Mouse (Mus musculus) intestine, embryonic 14.5 days (tissue): ENCODE measurements around the gene Aoah. TPM values are rescaled to one million over a fixed set of nuclear protein-coding genes. Genes with fewer than 3 reads are reported as not detected.
A peak's percentile ranks its signal among the peaks of the same experiment; 100 is the strongest.

Experiments
- ATAC-seq: fragments of 200-750 bp; cut with Nextera tagmentation; replicated peaks from 2 replicates; pipeline ENCODE4 v1.8.0; 2017; ENCODE audit warnings: low read depth, moderate number of reproducible peaks, moderate TSS enrichment, moderate library complexity; ENCODE audit not compliant: low FRiP score, low TSS enrichment
- DNase-seq: peaks from one replicate; pipeline ENCODE4 v3.0.0-alpha.2; 2018; ENCODE audit warnings: low spot score
- H3K27ac ChIP-seq: fragments of 300-500 bp; sonication (generic); 2 replicates; pipeline ENCODE4 v1.5.1; 2014; ENCODE audit warnings: low read depth, mild to moderate bottlenecking, control low read depth
- H3K27me3 ChIP-seq: fragments of 300-500 bp; sonication (generic); replicated peaks from 2 replicates; pipeline ENCODE4 v1.6.1; 2014; ENCODE audit warnings: low read length, control low read depth; ENCODE audit not compliant: control insufficient read depth, insufficient read depth
- H3K36me3 ChIP-seq: fragments of 300-500 bp; sonication (generic); 2 replicates; pipeline ENCODE4 v1.6.1; 2014; ENCODE audit warnings: low read length, control low read depth; ENCODE audit not compliant: control insufficient read depth, insufficient read depth
- H3K4me1 ChIP-seq: fragments of 300-500 bp; sonication (generic); replicated peaks from 2 replicates; pipeline ENCODE4 v1.6.1; 2014; ENCODE audit warnings: low read length, control low read depth, mixed read lengths; ENCODE audit not compliant: control insufficient read depth, insufficient read depth
- H3K4me2 ChIP-seq: fragments of 300-500 bp; sonication (generic); 2 replicates; pipeline ENCODE4 v1.6.1; 2014; ENCODE audit warnings: low read length
- H3K4me3 ChIP-seq: fragments of 300-500 bp; sonication (generic); 2 replicates; pipeline ENCODE4 v1.5.1; 2014; ENCODE audit warnings: low read depth, low read length, control low read depth, mixed read lengths
- H3K9ac ChIP-seq: fragments of 300-500 bp; sonication (generic); 2 replicates; pipeline ENCODE4 v1.6.1; 2014; ENCODE audit warnings: mild to moderate bottlenecking, low read length
- H3K9me3 ChIP-seq: fragments of 300-500 bp; sonication (generic); 2 replicates; pipeline ENCODE4 v1.6.1; 2016; ENCODE audit warnings: low read length, control low read depth; ENCODE audit not compliant: control insufficient read depth
- WGBS: fragments of 180-500 bp; shearing (Covaris S2); extraction: QIAGEN DNeasy Blood & Tissue Kit; methylation state at CpG from one replicate; pipeline ENCODE4 v1.1.7; 2014; 5-methylcytosine and 5-hydroxymethylcytosine counted together
- polyA plus RNA-seq: library from polyadenylated mRNA; unstranded; fragments of >200 nt; fragmentation: Nextera tagmentation; extraction: Ambion mirVana; gene quantifications from 2 replicates; pipeline ENCODE4 v1.2.1, GENCODE M21; 2014

The Aoah gene
- polyA plus RNA-seq, 1 experiment from 2014 or later = 1.1 TPM

GRCm38 (mm10) chr13:20936016-20936415 lies 142.1 kb downstream of the Aoah start:
- no peaks in the 10 kb centered on the region for H3K9me3 ChIP-seq
- no peak overlapping the region for H3K9ac ChIP-seq
- H3K4me2 ChIP-seq = no peak overlapping the region
- no peak for DNase-seq
- no peaks in the 10 kb centered on the region for H3K27me3 ChIP-seq
- H3K27ac ChIP-seq = no peak overlapping the region
- H3K36me3 ChIP-seq = no peaks in the 10 kb centered on the region
- no peak for ATAC-seq
- no peak overlapping the region for H3K4me3 ChIP-seq
- H3K4me1 ChIP-seq = no peaks in the 10 kb centered on the region

- peak; percentile 84 for DNase-seq
- WGBS = 17% methylated on average over 5 of the region's 5 CpGs
- H3K4me1 ChIP-seq = no peaks in the 10 kb centered on the region
- no peak for ATAC-seq
- H3K27me3 ChIP-seq = no peaks in the 10 kb centered on the region
- H3K27ac ChIP-seq = no peak overlapping the region
- no peaks in the 10 kb centered on the region for H3K36me3 ChIP-seq
- no peaks in the 10 kb centered on the region for H3K9me3 ChIP-seq
- no peak overlapping the region for H3K4me3 ChIP-seq
- H3K9ac ChIP-seq = no peak overlapping the region
- no peak overlapping the region for H3K4me2 ChIP-seq
Observed at GRCm38 (mm10) chr13:20937452-20937851, 143.5 kb downstream of the Aoah start.

- no peaks in the 10 kb centered on the region for H3K4me1 ChIP-seq
- DNase-seq (no peak), ATAC-seq (no peak)
- H3K9ac ChIP-seq = no peak overlapping the region
- no peaks in the 10 kb centered on the region for H3K27me3 ChIP-seq
- H3K4me2 ChIP-seq = no peak overlapping the region
- no peak overlapping the region for H3K27ac ChIP-seq
- no peaks in the 10 kb centered on the region for H3K9me3 ChIP-seq
- H3K36me3 ChIP-seq = no peaks in the 10 kb centered on the region
- WGBS = 76% methylated on average over 6 of the region's 6 CpGs
- no peak overlapping the region for H3K4me3 ChIP-seq
Observed at GRCm38 (mm10) chr13:20939099-20939498, 145.2 kb downstream of the Aoah start.

DNA sequence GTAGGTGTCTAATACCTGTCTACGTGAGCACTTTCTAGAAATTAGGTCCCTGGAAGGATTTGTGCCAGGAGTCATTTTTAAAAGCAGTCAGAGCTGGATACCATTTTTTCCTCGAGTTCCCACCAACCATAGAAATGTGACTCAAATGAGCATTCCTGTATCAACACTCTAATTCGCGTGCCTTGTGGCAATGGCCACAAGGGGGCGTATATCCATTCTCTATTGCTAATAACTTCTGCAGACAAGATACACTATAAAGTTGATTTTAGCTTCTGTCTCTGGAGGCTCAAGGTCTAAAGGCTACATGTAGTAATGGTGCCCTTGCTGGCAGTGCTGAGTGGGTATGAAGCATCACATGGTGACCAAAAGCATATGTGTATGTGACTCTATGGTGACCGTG lies 146.5 kb downstream of the Aoah start:
- WGBS = 52% methylated on average over 6 of the region's 6 CpGs
- DNase-seq = no peak
- Histone ChIP-seq H3K4me1 (no peaks in the 10 kb centered on the region), H3K27ac (no peak overlapping the region), H3K36me3 (no peaks in the 10 kb centered on the region), H3K4me3 (no peak overlapping the region), H3K4me2 (no peak overlapping the region), H3K9ac (no peak overlapping the region), H3K9me3 (no peaks in the 10 kb centered on the region), H3K27me3 (no peaks in the 10 kb centered on the region)
- ATAC-seq = no peak

DNA sequence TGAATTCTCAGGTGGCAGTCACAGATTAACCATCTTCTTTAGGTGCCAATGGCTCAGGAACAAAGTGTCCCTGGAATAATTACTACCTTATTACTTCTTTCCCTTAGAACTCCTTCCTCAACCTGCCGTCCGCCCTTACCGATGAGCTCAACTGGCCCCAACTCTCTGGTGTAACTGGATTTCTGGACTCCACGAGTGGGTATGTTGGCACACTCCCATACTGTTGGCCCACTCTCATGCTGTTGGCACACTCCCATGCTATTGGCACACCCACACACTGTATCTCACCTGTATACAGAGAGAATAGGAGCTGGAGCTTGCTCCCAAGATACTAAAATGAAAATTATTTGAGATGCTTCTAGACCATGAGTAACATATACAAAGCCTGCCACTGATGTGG lies 147.8 kb downstream of the Aoah start:
- Histone ChIP-seq H3K9ac (no peak overlapping the region), H3K4me1 (no peaks in the 10 kb centered on the region), H3K27ac (no peak overlapping the region), H3K27me3 (no peaks in the 10 kb centered on the region), H3K4me2 (no peak overlapping the region), H3K9me3 (no peaks in the 10 kb centered on the region), H3K4me3 (no peak overlapping the region), H3K36me3 (no peaks in the 10 kb centered on the region)
- 93% methylated on average over 4 of the region's 4 CpGs for WGBS
- no peak for ATAC-seq
- no peak for DNase-seq

DNA sequence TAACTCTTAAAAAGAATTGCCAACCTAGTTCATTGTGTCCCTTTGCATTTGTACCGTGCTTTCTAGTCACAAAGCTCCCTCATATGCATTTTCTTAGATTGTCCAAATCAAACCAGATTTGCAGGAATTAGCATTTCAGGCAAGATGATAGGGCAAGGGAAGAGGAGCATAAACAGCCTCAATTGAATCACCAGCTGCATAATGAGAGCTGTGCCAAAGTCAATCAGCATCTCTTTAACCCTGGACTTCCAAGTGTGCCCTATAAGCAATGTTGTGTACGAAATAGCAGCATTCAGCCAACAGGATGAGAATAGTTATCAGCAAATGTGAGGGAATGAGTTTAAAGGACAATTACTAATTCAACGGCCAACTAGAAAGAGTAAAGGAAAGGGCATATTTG lies 169.2 kb downstream of the Aoah start:
- no peaks in the 10 kb centered on the region for H3K9me3 ChIP-seq
- DNase-seq (no peak), ATAC-seq (no peak)
- H3K36me3 ChIP-seq = no peaks in the 10 kb centered on the region
- no peak overlapping the region for H3K4me3 ChIP-seq
- no peaks in the 10 kb centered on the region for H3K27me3 ChIP-seq
- H3K27ac ChIP-seq = no peak overlapping the region
- no peak overlapping the region for H3K9ac ChIP-seq
- 83% methylated on average over 3 of the region's 3 CpGs for WGBS
- H3K4me2 ChIP-seq = no peak overlapping the region
- no peaks in the 10 kb centered on the region for H3K4me1 ChIP-seq

DNA sequence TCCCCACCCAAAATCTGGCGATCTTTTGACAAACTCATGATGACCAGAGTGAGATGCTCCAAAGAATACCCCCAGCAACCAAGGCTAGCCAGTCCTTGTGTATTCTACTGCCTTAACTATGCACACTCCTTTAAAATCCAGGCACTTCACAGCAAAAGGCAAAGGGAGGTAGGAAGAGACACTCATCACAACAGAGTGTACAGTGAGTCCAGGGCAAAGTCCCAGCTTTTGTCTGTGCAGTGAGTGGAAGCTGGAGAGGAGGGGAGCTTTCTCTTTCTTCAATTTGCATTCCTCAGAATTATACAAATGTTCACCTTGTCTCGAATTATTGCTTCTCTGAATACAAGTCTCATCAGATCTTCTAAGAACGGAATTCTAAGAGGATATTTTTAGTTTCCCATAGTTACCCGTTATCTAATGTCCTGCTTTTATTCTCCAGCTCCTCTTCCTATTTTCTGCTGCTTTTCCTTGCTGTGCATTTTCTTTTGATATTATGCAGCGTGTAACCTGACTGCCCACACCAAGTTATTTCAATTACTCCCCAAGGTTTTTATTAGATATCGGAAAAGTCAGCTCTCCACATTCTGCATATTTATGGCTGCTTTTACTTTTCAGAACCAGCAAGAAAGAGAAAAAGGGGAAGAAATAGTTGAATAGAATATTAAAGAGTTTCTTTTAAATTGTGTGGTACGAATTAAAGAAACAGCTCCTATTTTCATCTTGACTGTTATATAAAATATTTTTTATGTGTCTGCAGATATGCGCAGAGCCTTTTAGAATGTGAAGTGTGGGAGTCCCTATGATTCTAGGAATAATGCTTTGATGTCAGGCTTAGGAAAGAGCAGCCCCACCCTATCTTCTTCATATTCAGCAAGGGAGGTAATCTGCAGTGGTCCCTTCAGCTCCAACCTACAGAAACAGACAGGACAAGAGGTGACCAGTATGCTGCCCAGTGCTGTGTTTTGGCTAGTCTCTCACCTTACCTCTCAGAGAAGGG lies 187.6 kb downstream of the Aoah start:
- ATAC-seq = no peak
- no peak overlapping the region for H3K4me2 ChIP-seq

GRCm38 (mm10) chr13:20985510-20985909 lies 191.6 kb downstream of the Aoah start:
- ATAC-seq = no peak

More for the DNA sequence above, 187.6 kb downstream of the Aoah start:
- no peaks in the 10 kb centered on the region for H3K4me1 ChIP-seq
- no peak for DNase-seq
- H3K9ac ChIP-seq = no peak overlapping the region
- 86% methylated on average over 8 of the region's 8 CpGs for WGBS
- H3K9me3 ChIP-seq = no peaks in the 10 kb centered on the region
- H3K27me3 ChIP-seq = no peaks in the 10 kb centered on the region
- no peaks in the 10 kb centered on the region for H3K36me3 ChIP-seq
- H3K27ac ChIP-seq = no peak overlapping the region
- H3K4me3 ChIP-seq = no peak overlapping the region

GRCm38 (mm10) chr13:20985961-20986360 lies 192.0 kb downstream of the Aoah start:
- Histone ChIP-seq H3K27ac (no peak overlapping the region), H3K4me3 (no peak overlapping the region), H3K4me2 (no peak overlapping the region), H3K9ac (no peak overlapping the region), H3K27me3 (no peaks in the 10 kb centered on the region), H3K9me3 (no peaks in the 10 kb centered on the region), H3K4me1 (no peaks in the 10 kb centered on the region), H3K36me3 (no peaks in the 10 kb centered on the region)
- ATAC-seq (no peak), DNase-seq (no peak)

More at GRCm38 (mm10) chr13:20985510-20985909, 191.6 kb downstream of the Aoah start:
- no peaks in the 10 kb centered on the region for H3K9me3 ChIP-seq
- DNase-seq = no peak
- no peaks in the 10 kb centered on the region for H3K27me3 ChIP-seq
- H3K4me3 ChIP-seq = no peak overlapping the region
- no peak overlapping the region for H3K9ac ChIP-seq
- no peak overlapping the region for H3K27ac ChIP-seq
- H3K4me2 ChIP-seq = no peak overlapping the region
- H3K36me3 ChIP-seq = no peaks in the 10 kb centered on the region
- no peaks in the 10 kb centered on the region for H3K4me1 ChIP-seq
